Comparison of ENCODE assay signal across 8 mouse cellular contexts in genomic region chr16:25465435-25466139, GRCm38 (mm10).
DNase-seq lines count a peak whose midpoint lies in the region; ATAC-seq and TF ChIP-seq lines count a peak whose summit lies in the region.

No protein-coding gene starts in this region.

- no peak for TF ChIP-seq CTCF in kidney, postnatal 0 days (IDR thresholded peaks at IDR 0.05; ENCODE audit: low read depth)
- no peak for TF ChIP-seq CTCF in heart, postnatal 0 days (IDR thresholded peaks at IDR 0.05; ENCODE audit: low read depth)

- no peak for ATAC-seq in kidney, postnatal 0 days (replicated peaks; ENCODE audit: low FRiP score, low read depth)
- ATAC-seq in kidney, embryonic 14.5 days (ENCODE audit: low FRiP score, low TSS enrichment): no peak
- peak; percentile 34 for ATAC-seq in embryonic facial prominence, embryonic 15.5 days (ENCODE audit: insufficient number of reproducible peaks, low FRiP score, low TSS enrichment, low read depth)
- peak; percentile 44 for ATAC-seq in heart, postnatal 0 days (ENCODE audit: insufficient read depth, low read depth)
- peak; percentile 81 for ATAC-seq in limb, embryonic 13.5 days (ENCODE audit: low FRiP score, low read depth)

- H3K9ac ChIP-seq in kidney, postnatal 0 days (ENCODE audit: low read depth, low read length): no peak overlapping the region
- H3K9ac ChIP-seq in kidney, embryonic 14.5 days (ENCODE audit: low read depth, low read length): no peak overlapping the region
- H3K9ac ChIP-seq in embryonic facial prominence, embryonic 15.5 days: no peak overlapping the region
- no peak overlapping the region for H3K9ac ChIP-seq in heart, postnatal 0 days (replicated peaks; ENCODE audit: low read depth, low read length)
- no peak overlapping the region for H3K9ac ChIP-seq in limb, embryonic 13.5 days

- H3K27ac ChIP-seq in kidney, postnatal 0 days: no peak overlapping the region
- H3K27ac ChIP-seq in kidney, embryonic 14.5 days (ENCODE audit: low read depth, low read length): no peak overlapping the region
- H3K27ac ChIP-seq in embryonic facial prominence, embryonic 15.5 days (replicated peaks): 0 out of 2 replicates have a peak overlapping the region, but pooled peaks have one; percentile 17
- no peak overlapping the region for H3K27ac ChIP-seq in heart, postnatal 0 days (ENCODE audit: low read depth)
- H3K27ac ChIP-seq in limb, embryonic 13.5 days: peak overlapping the region; percentile 61; the same call in 1 of the 2 replicates

- no peaks in the 10 kb centered on the region for H3K36me3 ChIP-seq in kidney, postnatal 0 days (ENCODE audit: insufficient read depth, low read length)
- H3K36me3 ChIP-seq in kidney, embryonic 14.5 days (ENCODE audit: control insufficient read depth, insufficient read depth, low read length): no peaks in the 10 kb centered on the region
- H3K36me3 ChIP-seq in embryonic facial prominence, embryonic 15.5 days: no peaks in the 10 kb centered on the region
- H3K36me3 ChIP-seq in heart, postnatal 0 days (replicated peaks; ENCODE audit: control insufficient read depth, insufficient read depth, low read length): no peaks in the 10 kb centered on the region
- H3K36me3 ChIP-seq in limb, embryonic 13.5 days: no peaks in the 10 kb centered on the region

- 0 out of 2 replicates have a peak, but pooled peaks cover 4% of the 10 kb centered on the region for H3K4me1 ChIP-seq in kidney, postnatal 0 days (replicated peaks; ENCODE audit: insufficient read depth, low read length)
- no peaks in the 10 kb centered on the region for H3K4me1 ChIP-seq in kidney, embryonic 14.5 days (ENCODE audit: control insufficient read depth, insufficient read depth, low read length)
- H3K4me1 ChIP-seq in embryonic facial prominence, embryonic 15.5 days: peaks cover 12% of the 10 kb centered on the region
- peaks cover 11% of the 10 kb centered on the region; the same call in 1 of the 2 replicates for H3K4me1 ChIP-seq in heart, postnatal 0 days (ENCODE audit: control insufficient read depth, insufficient read depth)
- peaks cover 15% of the 10 kb centered on the region for H3K4me1 ChIP-seq in limb, embryonic 13.5 days

- no peak overlapping the region for H3K4me3 ChIP-seq in kidney, postnatal 0 days (replicated peaks; ENCODE audit: low read depth, low read length)
- no peak overlapping the region for H3K4me3 ChIP-seq in kidney, embryonic 14.5 days (ENCODE audit: low read length)
- H3K4me3 ChIP-seq in embryonic facial prominence, embryonic 15.5 days (replicated peaks): no peak overlapping the region
- no peak overlapping the region for H3K4me3 ChIP-seq in heart, postnatal 0 days (ENCODE audit: low read depth, low read length)
- no peak overlapping the region for H3K4me3 ChIP-seq in limb, embryonic 13.5 days

- no peaks in the 10 kb centered on the region for H3K9me3 ChIP-seq in kidney, postnatal 0 days (replicated peaks; ENCODE audit: low read length)
- H3K9me3 ChIP-seq in kidney, embryonic 14.5 days (ENCODE audit: control insufficient read depth, low read length): no peaks in the 10 kb centered on the region
- no peaks in the 10 kb centered on the region for H3K9me3 ChIP-seq in embryonic facial prominence, embryonic 15.5 days (replicated peaks)
- no peaks in the 10 kb centered on the region for H3K9me3 ChIP-seq in heart, postnatal 0 days (replicated peaks; ENCODE audit: control insufficient read depth, low read length)
- H3K9me3 ChIP-seq in limb, embryonic 13.5 days: no peaks in the 10 kb centered on the region

- WGBS in kidney, postnatal 0 days: 48% methylated on average over 13 of the region's 13 CpGs
- WGBS in kidney, embryonic 14.5 days: 46% methylated on average over 13 of the region's 13 CpGs
- WGBS in embryonic facial prominence, embryonic 15.5 days: 25% methylated on average over 13 of the region's 13 CpGs
- 37% methylated on average over 13 of the region's 13 CpGs for WGBS in heart, postnatal 0 days
- WGBS in limb, embryonic 13.5 days: 20% methylated on average over 13 of the region's 13 CpGs

- no peak for TF ChIP-seq EP300 in heart, postnatal 0 days (IDR thresholded peaks at IDR 0.05; ENCODE audit: low read depth)

- no peak overlapping the region for H3K4me2 ChIP-seq in kidney, postnatal 0 days (ENCODE audit: low read length)
- H3K4me2 ChIP-seq in kidney, embryonic 14.5 days (replicated peaks; ENCODE audit: low read depth, low read length): no peak overlapping the region
- H3K4me2 ChIP-seq in embryonic facial prominence, embryonic 15.5 days (replicated peaks): no peak overlapping the region
- H3K4me2 ChIP-seq in heart, postnatal 0 days (ENCODE audit: low read depth, low read length): no peak overlapping the region
- peak overlapping the region; percentile 26 for H3K4me2 ChIP-seq in limb, embryonic 13.5 days (replicated peaks)

- DNase-seq in kidney, postnatal 0 days (ENCODE audit: low spot score): peak; percentile 49
- DNase-seq in heart, postnatal 0 days (ENCODE audit: low spot score): peak; percentile 37
- DNase-seq in right cerebral cortex, postnatal 10 days (ENCODE audit: low spot score in 2 of 2): peak; percentile 56 to 72
- DNase-seq in retina, embryonic 14.5 days (ENCODE audit: low spot score): no peak
- DNase-seq in gastrocnemius, postnatal 4 days (ENCODE audit: low spot score in 2 of 2): no peak

- no peaks in the 10 kb centered on the region for H3K27me3 ChIP-seq in kidney, postnatal 0 days (ENCODE audit: insufficient read depth, low read length)
- no peaks in the 10 kb centered on the region for H3K27me3 ChIP-seq in kidney, embryonic 14.5 days (ENCODE audit: control insufficient read depth, insufficient read depth, low read length)
- H3K27me3 ChIP-seq in embryonic facial prominence, embryonic 15.5 days: no peaks in the 10 kb centered on the region
- no peaks in the 10 kb centered on the region for H3K27me3 ChIP-seq in heart, postnatal 0 days (ENCODE audit: control insufficient read depth, insufficient read depth, low read length)
- H3K27me3 ChIP-seq in limb, embryonic 13.5 days: no peaks in the 10 kb centered on the region

Comparison
In these comparisons a context has a peak if more than half of its experiments do, and no peak if none do; other contexts are left out.
1. ATAC-seq: peak in embryonic facial prominence, embryonic 15.5 days (single experiment), heart, postnatal 0 days (single experiment) and limb, embryonic 13.5 days (single experiment); none in kidney, postnatal 0 days (single experiment) and kidney, embryonic 14.5 days (single experiment).
2. DNase-seq: peak in kidney, postnatal 0 days (single experiment), heart, postnatal 0 days (single experiment) and right cerebral cortex, postnatal 10 days (2 of 2); none in retina, embryonic 14.5 days (single experiment) and gastrocnemius, postnatal 4 days (0 of 2).
3. H3K27ac ChIP-seq: peak in embryonic facial prominence, embryonic 15.5 days (single experiment) and limb, embryonic 13.5 days (single experiment); none in kidney, postnatal 0 days (single experiment), kidney, embryonic 14.5 days (single experiment) and heart, postnatal 0 days (single experiment).